Mouse (Mus musculus) brain, embryonic 14.5 days (tissue): ENCODE results near the gene Lhfpl5. TPM values are rescaled to one million over a fixed set of nuclear protein-coding genes. Genes with fewer than 3 reads are reported as not detected.

ENCODE experiments used
- DNase-seq: peaks from one replicate; pipeline ENCODE4 v3.0.0-alpha.2; 2011; ENCODE audit warnings: low read depth
- CTCF ChIP-seq: fragments of 200-500 bp; IDR thresholded peaks from 2 replicates; pipeline ENCODE4 v1.5.1; 2012; ENCODE audit warnings: inconsistent platforms, mild to moderate bottlenecking, moderate library complexity, borderline replicate concordance; ENCODE audit not compliant: insufficient read depth, insufficient read length; ENCODE audit errors: extremely low read depth
- POLR2A ChIP-seq: fragments of 200-500 bp; IDR thresholded peaks from 2 replicates; pipeline ENCODE4 v1.6.1; 2012; ENCODE audit warnings: mild to moderate bottlenecking, inconsistent platforms, borderline replicate concordance; ENCODE audit not compliant: poor library complexity, insufficient read depth, insufficient read length, severe bottlenecking; ENCODE audit errors: extremely low read depth
- polyA plus RNA-seq: library from polyadenylated mRNA; depleted of rRNA; stranded (reverse); fragments of >200 nt; gene quantifications from 2 replicates; pipeline ENCODE4 v1.2.3, GENCODE M21; 2012; rRNA removed

Gene Lhfpl5
- polyA plus RNA-seq, 1 experiment, result 6.4 TPM

- DNase-seq, result no peak
- TF ChIP-seq CTCF, result no peak
- TF ChIP-seq POLR2A, result no peak
Observed at GRCm38 (mm10) chr17:28618124-28618523, 42.7 kb downstream of the Lhfpl5 start.

- DNase-seq, result no peak
- TF ChIP-seq CTCF (no peak), POLR2A (no peak)
Observed at GRCm38 (mm10) chr17:28618775-28619174, 43.3 kb downstream of the Lhfpl5 start.

- TF ChIP-seq POLR2A (no peak), CTCF (no peak)
- DNase-seq, result peak; percentile 83
Observed at GRCm38 (mm10) chr17:28621381-28622299, 46.2 kb downstream of the Lhfpl5 start.

GRCm38 (mm10) chr17:28622300-28622759 lies 46.9 kb downstream of the Lhfpl5 start, which contains the start of gene Srpk1:
TSS of gene Srpk1 (minus strand) at chr17:28622709.
- TF ChIP-seq POLR2A (peak; percentile 87), CTCF (no peak)
- DNase-seq, result peak; percentile 97

- no peak for DNase-seq
- TF ChIP-seq CTCF, result no peak
- no peak for TF ChIP-seq POLR2A
Observed at GRCm38 (mm10) chr17:28624841-28625240, 49.4 kb downstream of the Lhfpl5 start.

- TF ChIP-seq POLR2A, result no peak
- DNase-seq, result no peak
Observed at GRCm38 (mm10) chr17:28625327-28625726, 49.9 kb downstream of the Lhfpl5 start.

GRCm38 (mm10) chr17:28626937-28627336 lies 51.5 kb downstream of the Lhfpl5 start:
- DNase-seq, result no peak
- TF ChIP-seq POLR2A (no peak), CTCF (no peak)

- DNase-seq, result no peak
- TF ChIP-seq CTCF (no peak), POLR2A (no peak)
Observed at GRCm38 (mm10) chr17:28628248-28629124, 53.0 kb downstream of the Lhfpl5 start.

- TF ChIP-seq CTCF (no peak), POLR2A (no peak)
Observed at GRCm38 (mm10) chr17:28629125-28629524, 53.7 kb downstream of the Lhfpl5 start.

More at GRCm38 (mm10) chr17:28629125-28629524, 53.7 kb downstream of the Lhfpl5 start:
- no peak for DNase-seq

Other genes with a start within 250 kb of the Lhfpl5 start
- gene Rpl10a, start 247.2 kb upstream of the Lhfpl5 start, polyA plus RNA-seq, result 1,651 and 1,905 TPM in 2 replicates
- 15.6 and 16.4 TPM in 2 replicates for gene Tead3, start 224.8 kb upstream of the Lhfpl5 start, polyA plus RNA-seq
- 1.3 and 1.9 TPM in 2 replicates for gene Tulp1, start 210.4 kb upstream of the Lhfpl5 start, polyA plus RNA-seq
- gene Fkbp5, start 58.1 kb upstream of the Lhfpl5 start, polyA plus RNA-seq, result 27.9 and 34.3 TPM in 2 replicates
- gene Armc12, start 44.8 kb upstream of the Lhfpl5 start, polyA plus RNA-seq, result 0.05 and 0.09 TPM in 2 replicates
- gene Clpsl2, start 26.2 kb upstream of the Lhfpl5 start, polyA plus RNA-seq, result 0.21 TPM in 1 of 2 replicates, not detected in the other
- gene Clps, start 14.9 kb upstream of the Lhfpl5 start, polyA plus RNA-seq, result not detected in 2 replicates
- gene Srpk1, start 47.1 kb downstream of the Lhfpl5 start, polyA plus RNA-seq, result 61.8 and 75.6 TPM in 2 replicates
- gene Slc26a8, start 114.6 kb downstream of the Lhfpl5 start, polyA plus RNA-seq, result 3.1 and 3.2 TPM in 2 replicates
- 64.7 and 66.2 TPM in 2 replicates for gene Mapk14, start 115.7 kb downstream of the Lhfpl5 start, polyA plus RNA-seq
- gene AC170998.1, start 150.4 kb downstream of the Lhfpl5 start, polyA plus RNA-seq, result 0.53 and 0.89 TPM in 2 replicates
- 1.3 and 2.1 TPM in 2 replicates for gene Mapk13, start 193.7 kb downstream of the Lhfpl5 start, polyA plus RNA-seq
- gene Brpf3, start 225.4 kb downstream of the Lhfpl5 start, polyA plus RNA-seq, result 46.1 and 47.5 TPM in 2 replicates